Mouse (Mus musculus): ENCODE measurements at regions not wholly inside any gene's neighbourhood (a gene's known extent, or its start where the extent isn't known, plus 50 kb on each side); places are given as distances from the start of the nearest gene placed in this dataset.

- Histone ChIP-seq H3K4me3 (replicated peaks) (peak overlapping the region; percentile 54), H3K4me1 (0 out of 2 replicates have a peak, but pooled peaks cover 7% of the 10 kb centered on the region)
- WGBS = 21% methylated on average over 50 of the region's 69 CpGs
Observed at GRCm38 (mm10) chrX:140277978-140278729, 63.9 kb upstream of the Frmpd3 start.

DNA sequence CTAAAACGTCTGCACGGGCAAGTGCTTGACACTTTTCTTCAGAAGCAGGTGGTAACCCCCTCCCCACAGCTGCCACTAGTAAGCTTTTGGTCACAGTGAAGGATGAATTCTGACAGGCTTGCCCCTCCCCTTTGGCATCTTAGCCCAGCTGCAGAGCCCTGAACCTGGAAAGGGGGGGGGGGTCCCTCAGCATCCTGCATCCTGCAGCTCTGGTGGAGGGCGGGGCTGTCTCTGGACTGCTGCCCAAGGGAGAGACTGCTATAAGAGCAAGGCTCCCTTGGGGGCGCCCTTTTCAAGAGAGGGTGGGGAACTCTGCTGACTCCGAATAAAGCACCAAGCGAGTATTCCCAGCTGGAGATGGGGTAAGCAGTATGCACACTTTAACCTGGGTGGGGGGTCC, 62.8 kb upstream of the Frmpd3 start:
- Histone ChIP-seq H3K9me3 (replicated peaks) (no peaks in the 10 kb centered on the region), H3K9ac (replicated peaks) (no peak overlapping the region), H3K4me1 (0 out of 2 replicates have a peak, but pooled peaks cover 7% of the 10 kb centered on the region), H3K27ac (replicated peaks) (no peak overlapping the region), H3K4me2 (peak overlapping the region; percentile 60), H3K27me3 (replicated peaks) (peaks cover 48% of the 10 kb centered on the region), H3K4me3 (replicated peaks) (peak overlapping the region; percentile 54), H3K36me3 (no peaks in the 10 kb centered on the region)
- ATAC-seq (ENCODE audit: low FRiP score) = no peak
- 20% methylated on average over 6 of the region's 6 CpGs for WGBS

More at GRCm38 (mm10) chrX:140277978-140278729, 63.9 kb upstream of the Frmpd3 start:
- peak overlapping the region; percentile 60 for H3K4me2 ChIP-seq
- no peaks in the 10 kb centered on the region for H3K9me3 ChIP-seq (replicated peaks)
- peak overlapping the region; percentile 64 for H3K9ac ChIP-seq (replicated peaks)
- no peaks in the 10 kb centered on the region for H3K36me3 ChIP-seq
- ATAC-seq (ENCODE audit: low FRiP score) = peak; percentile 65
- peaks cover 51% of the 10 kb centered on the region for H3K27me3 ChIP-seq (replicated peaks)
- H3K27ac ChIP-seq (replicated peaks) = peak overlapping the region; percentile 73

DNA sequence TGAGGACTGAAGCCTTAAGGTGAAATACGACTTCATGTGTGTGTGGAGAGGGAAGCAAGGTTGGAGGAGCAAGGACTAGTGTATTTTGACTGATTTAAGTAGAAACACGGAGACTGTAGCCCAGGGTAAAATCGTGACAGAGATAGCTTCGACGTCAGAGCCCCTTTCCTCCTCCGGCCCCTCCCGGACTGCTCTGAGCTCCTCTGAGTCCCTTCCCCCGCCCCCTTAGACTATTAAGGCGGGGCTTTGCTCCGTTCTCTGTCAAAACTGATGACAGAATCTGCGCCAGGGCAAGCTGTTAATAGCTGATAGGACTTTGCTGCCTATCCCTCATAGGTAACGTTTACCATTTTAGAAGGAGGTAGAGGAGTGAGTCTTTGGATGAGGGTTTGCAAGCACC, 62.0 kb upstream of the Frmpd3 start:
- Histone ChIP-seq H3K4me2 (peak overlapping the region; percentile 60), H3K9me3 (replicated peaks) (no peaks in the 10 kb centered on the region), H3K9ac (replicated peaks) (no peak overlapping the region), H3K27me3 (replicated peaks) (peaks cover 48% of the 10 kb centered on the region), H3K4me1 (0 out of 2 replicates have a peak, but pooled peaks cover 7% of the 10 kb centered on the region), H3K4me3 (replicated peaks) (peak overlapping the region; percentile 16), H3K36me3 (no peaks in the 10 kb centered on the region), H3K27ac (replicated peaks) (no peak overlapping the region)
- 19% methylated on average over 12 of the region's 12 CpGs for WGBS
- peak; percentile 25; the same call in 1 of the 2 replicates for ATAC-seq (ENCODE audit: low FRiP score)

Measured in neural tube, embryonic 15.5 days (tissue).